Mouse (Mus musculus) bone marrow, adult 2 months (tissue): ENCODE data around the gene Coq8a. TPM values are rescaled to one million over a fixed set of nuclear protein-coding genes. Genes with fewer than 3 reads are reported as not detected.

Source experiments
- H3K27ac ChIP-seq: fragments of 200-500 bp; 2 replicates; pipeline ENCODE4 v1.5.1; 2012; ENCODE audit warnings: low read depth, mild to moderate bottlenecking, control low read depth, inconsistent platforms, low read length; ENCODE audit not compliant: control insufficient read depth, poor library complexity, insufficient read depth
- H3K4me1 ChIP-seq: fragments of 200-500 bp; 2 replicates; pipeline ENCODE4 v1.6.1; 2011; ENCODE audit warnings: low read length; ENCODE audit not compliant: control insufficient read depth, insufficient read depth
- H3K4me3 ChIP-seq: fragments of 200-500 bp; replicated peaks from 2 replicates; pipeline ENCODE3; 2011; ENCODE audit warnings: mild to moderate bottlenecking, low read depth, low read length, control low read depth; ENCODE audit not compliant: control insufficient read depth
- CTCF ChIP-seq: fragments of 200-500 bp; IDR thresholded peaks from 2 replicates; pipeline ENCODE4 v1.5.1; 2011; ENCODE audit warnings: low read length, control low read depth; ENCODE audit not compliant: control insufficient read depth, insufficient read depth
- POLR2A ChIP-seq: fragments of 200-500 bp; IDR thresholded peaks from 2 replicates; pipeline ENCODE4 v1.6.1; 2011; ENCODE audit warnings: low read depth, mild to moderate bottlenecking, control low read depth, low read length, borderline replicate concordance; ENCODE audit not compliant: control insufficient read depth
- WGBS: fragments of 180-500 bp; shearing (Covaris S2); methylation state at CpG from one replicate; pipeline ENCODE4 v1.1.7; 2018; 5-methylcytosine and 5-hydroxymethylcytosine counted together
- polyA plus RNA-seq: library from polyadenylated mRNA; stranded (reverse); fragments of >200 nt; gene quantifications from 2 replicates; pipeline ENCODE4 v1.2.4, GENCODE M21; 2011; ENCODE audit warnings: low replicate concordance; ENCODE audit not compliant: missing spikeins, insufficient read depth, insufficient read length

Gene Coq8a
- polyA plus RNA-seq, 1 experiment = 8.2 TPM

DNA sequence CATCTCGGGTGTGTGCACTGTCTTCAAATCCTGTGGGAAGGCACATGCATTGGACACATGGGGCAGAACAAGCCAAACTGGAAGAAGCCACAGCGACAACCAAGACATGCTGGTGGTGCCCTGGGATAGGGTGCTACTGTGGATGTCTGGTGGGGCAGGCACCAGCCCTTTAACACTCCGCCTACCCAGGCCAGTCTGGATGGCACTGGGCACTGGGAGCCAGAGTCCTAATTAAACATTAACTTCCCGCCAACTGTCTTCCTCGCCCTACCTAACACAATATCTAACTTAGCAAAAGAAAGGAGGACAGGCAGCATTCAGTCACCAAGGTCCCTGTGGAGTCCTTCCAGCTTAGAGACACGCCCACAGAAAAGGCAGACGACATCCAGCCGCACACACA lies 23.8 kb downstream of the Coq8a start:
- WGBS = 71% methylated on average over 8 of the region's 8 CpGs
- no peak overlapping the region for H3K4me3 ChIP-seq
- H3K27ac ChIP-seq = no peak overlapping the region
- H3K4me1 ChIP-seq = no peaks in the 10 kb centered on the region
- TF ChIP-seq POLR2A (no peak), CTCF (no peak)

DNA sequence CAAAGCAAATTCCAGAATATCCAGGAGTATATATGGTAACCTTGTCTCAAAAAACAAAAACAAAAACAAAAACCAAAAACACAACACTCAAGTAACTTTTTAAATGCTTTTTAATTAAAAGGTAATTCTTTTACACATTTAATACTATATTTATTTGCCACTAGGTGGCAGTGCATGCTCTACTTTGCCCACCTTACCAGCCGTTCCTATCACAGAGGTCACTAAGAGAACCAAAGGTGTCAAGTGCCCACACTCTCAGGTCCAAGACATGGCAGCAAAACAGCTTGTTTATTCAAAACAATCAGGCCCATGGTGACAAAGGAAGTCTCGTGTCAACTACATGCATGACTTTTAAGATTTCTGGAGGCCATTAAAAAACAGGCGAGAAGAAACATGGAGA lies 24.2 kb downstream of the Coq8a start:
- TF ChIP-seq POLR2A (no peak), CTCF (peak; percentile 48; the same call in 1 of the 2 replicates)
- Histone ChIP-seq H3K27ac (no peak overlapping the region), H3K4me3 (no peak overlapping the region), H3K4me1 (no peaks in the 10 kb centered on the region; the same call in 1 of the 2 replicates)
- 42% methylated on average over 3 of the region's 3 CpGs for WGBS

DNA sequence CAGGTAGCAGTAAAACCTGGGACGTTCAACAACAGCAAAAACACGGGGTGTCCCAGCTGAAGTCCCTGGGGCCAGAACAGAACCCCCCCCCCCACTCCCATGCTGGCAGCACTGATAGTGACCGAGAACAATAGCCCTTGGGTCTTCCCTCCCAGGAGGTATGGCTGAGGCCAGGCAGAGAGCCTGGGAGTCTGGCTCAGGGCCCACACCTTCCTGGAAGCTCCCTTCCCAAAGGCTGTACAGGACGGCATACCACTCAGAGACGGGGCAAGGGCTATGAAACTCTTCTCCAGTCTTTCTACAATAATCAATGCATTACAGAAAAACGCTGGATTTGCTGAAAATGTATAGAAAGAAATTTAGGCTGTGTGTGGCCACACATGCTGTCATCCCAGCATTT lies 24.7 kb downstream of the Coq8a start:
- TF ChIP-seq POLR2A (no peak), CTCF (no peak)
- 68% methylated on average over 6 of the region's 6 CpGs for WGBS
- H3K4me1 ChIP-seq = no peaks in the 10 kb centered on the region; the same call in 1 of the 2 replicates
- H3K27ac ChIP-seq = no peak overlapping the region
- no peak overlapping the region for H3K4me3 ChIP-seq

DNA sequence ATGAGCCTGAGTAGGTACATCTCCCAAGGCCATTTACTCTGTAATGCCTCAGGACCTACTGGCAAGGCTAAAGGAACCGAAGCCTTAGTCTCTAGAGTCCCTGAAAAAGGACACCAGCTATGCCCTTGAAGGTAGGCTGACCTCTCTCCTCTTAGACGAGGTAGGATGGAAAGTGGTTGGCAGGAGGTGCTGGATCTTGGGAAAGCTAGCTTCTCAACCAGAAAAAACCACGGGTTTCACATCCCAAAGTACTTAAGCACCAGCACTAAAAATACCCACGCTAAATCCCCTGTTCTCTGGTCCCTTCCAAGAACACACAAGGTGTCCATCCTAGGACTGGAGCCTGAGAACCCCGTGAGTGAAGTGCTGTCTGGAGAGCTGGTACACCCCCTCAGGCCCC lies 26.4 kb downstream of the Coq8a start:
- Histone ChIP-seq H3K4me3 (no peak overlapping the region), H3K4me1 (no peaks in the 10 kb centered on the region; the same call in 1 of the 2 replicates), H3K27ac (no peak overlapping the region)
- 74% methylated on average over 5 of the region's 5 CpGs for WGBS
- no peak for TF ChIP-seq POLR2A
- TF ChIP-seq CTCF = no peak

DNA sequence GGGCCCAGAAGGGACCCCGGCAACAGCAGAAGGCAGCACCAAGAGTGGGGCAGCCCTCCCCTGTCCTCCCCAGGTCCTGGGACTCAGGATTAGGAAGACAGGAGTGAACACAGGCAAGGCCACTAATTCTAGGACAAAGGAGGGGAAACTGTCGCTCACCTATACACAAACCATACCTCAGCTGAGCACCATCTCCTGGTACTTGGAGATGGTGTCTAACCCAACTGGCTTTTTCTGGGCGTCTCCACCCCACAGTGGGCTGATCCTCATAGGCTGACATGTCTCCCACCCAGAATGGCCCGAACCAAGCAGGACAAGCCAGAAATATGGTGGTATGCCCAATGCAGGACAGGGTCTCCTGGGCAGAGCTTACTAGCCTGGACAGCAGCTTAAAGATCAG lies 26.8 kb downstream of the Coq8a start:
- Histone ChIP-seq H3K4me1 (no peaks in the 10 kb centered on the region; the same call in 1 of the 2 replicates), H3K27ac (no peak overlapping the region), H3K4me3 (no peak overlapping the region)
- WGBS = 80% methylated on average over 4 of the region's 4 CpGs
- TF ChIP-seq CTCF (no peak), POLR2A (no peak)

DNA sequence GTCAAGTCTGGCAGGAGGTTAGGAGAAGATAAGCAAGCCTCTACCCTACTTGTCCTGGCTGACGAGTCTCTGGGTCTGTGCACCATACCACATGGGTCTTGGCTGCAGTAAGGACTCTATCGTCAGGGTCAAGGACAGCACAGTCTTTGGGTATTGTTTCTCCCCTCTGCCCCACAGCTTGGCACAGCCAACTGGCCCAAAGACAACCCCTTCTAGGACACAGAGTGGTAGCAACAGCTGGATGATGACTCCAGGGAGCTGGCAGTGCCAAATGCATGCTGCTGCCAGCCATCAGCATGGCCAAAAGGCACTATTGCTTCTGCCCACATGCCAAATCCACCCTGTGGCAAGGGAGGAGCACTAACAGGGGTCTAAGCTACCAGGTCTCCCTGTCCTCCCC lies 27.5 kb downstream of the Coq8a start:
- H3K27ac ChIP-seq = no peak overlapping the region
- WGBS = 81% methylated on average over 2 of the region's 2 CpGs
- H3K4me1 ChIP-seq = no peaks in the 10 kb centered on the region; the same call in 1 of the 2 replicates
- TF ChIP-seq POLR2A (no peak), CTCF (no peak)
- H3K4me3 ChIP-seq = no peak overlapping the region

DNA sequence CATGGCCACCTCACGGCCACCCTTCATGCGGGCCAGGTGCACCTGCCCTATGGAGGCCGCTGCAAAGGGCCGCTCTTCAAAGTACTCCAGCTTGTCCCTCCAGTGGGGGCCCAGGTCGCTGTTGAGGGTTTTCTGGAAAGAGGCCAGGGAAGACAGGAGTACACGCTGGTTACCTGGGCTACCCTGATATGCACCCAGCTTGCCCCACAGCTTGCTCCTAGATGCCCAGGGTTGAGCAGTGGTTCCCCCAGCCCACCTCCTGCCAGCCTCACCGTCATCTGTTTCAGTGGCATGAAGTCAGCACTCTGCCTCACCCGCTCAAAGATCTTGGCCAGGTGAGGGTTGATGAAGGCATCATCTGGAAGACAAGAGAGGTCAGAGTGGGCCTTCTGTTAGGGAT lies 29.3 kb downstream of the Coq8a start:
- Histone ChIP-seq H3K4me1 (no peaks in the 10 kb centered on the region; the same call in 1 of the 2 replicates), H3K4me3 (no peak overlapping the region), H3K27ac (no peak overlapping the region)
- WGBS = 87% methylated on average over 8 of the region's 8 CpGs
- no peak for TF ChIP-seq POLR2A
- TF ChIP-seq CTCF = no peak

DNA sequence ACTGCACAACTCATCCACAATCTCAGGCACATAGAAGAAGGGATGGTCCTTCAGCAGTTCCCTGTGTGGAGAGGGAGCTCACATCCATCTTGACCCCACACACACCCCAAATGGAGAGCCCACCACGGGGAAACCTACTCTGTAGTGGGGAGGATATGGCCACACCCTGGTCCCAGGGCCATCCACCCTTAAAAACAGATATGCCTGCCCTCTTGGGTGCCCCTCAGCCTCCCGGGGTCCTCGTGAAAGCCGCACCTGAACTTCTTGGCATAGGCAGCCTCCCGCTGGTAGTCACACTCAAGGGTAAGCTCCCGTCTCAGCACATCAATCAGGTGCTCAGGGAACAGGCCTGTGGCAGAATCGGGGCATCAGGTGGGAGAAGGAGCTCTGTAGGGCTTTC lies 30.2 kb downstream of the Coq8a start:
- Histone ChIP-seq H3K27ac (no peak overlapping the region), H3K4me3 (no peak overlapping the region), H3K4me1 (no peaks in the 10 kb centered on the region; the same call in 1 of the 2 replicates)
- WGBS = 89% methylated on average over 7 of the region's 7 CpGs
- TF ChIP-seq CTCF = no peak
- TF ChIP-seq POLR2A = no peak

DNA sequence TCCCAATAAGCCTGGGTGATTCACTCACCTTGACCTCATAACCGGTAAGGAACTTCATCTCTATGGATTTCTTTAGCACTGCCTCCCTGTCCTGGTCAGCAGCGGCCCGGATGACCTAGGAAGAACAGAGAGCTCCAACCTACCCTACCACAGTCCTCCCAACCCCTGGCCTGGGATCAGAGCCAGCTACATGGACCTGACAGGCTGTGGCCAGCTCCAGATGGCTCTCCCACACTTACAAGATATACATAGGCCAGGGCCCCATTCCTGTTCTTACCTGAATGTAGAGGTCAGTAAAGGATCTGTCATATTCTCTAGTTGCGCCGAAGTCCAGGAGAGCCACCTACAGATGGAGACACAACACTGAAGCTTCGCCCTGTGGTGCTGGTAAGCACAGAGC lies 31.1 kb downstream of the Coq8a start:
- Histone ChIP-seq H3K4me1 (no peaks in the 10 kb centered on the region; the same call in 1 of the 2 replicates), H3K27ac (no peak overlapping the region), H3K4me3 (no peak overlapping the region)
- WGBS = 88% methylated on average over 6 of the region's 6 CpGs
- no peak for TF ChIP-seq CTCF
- no peak for TF ChIP-seq POLR2A
